ENCODE assay signal across 7 mouse cellular contexts in the genomic region with DNA sequence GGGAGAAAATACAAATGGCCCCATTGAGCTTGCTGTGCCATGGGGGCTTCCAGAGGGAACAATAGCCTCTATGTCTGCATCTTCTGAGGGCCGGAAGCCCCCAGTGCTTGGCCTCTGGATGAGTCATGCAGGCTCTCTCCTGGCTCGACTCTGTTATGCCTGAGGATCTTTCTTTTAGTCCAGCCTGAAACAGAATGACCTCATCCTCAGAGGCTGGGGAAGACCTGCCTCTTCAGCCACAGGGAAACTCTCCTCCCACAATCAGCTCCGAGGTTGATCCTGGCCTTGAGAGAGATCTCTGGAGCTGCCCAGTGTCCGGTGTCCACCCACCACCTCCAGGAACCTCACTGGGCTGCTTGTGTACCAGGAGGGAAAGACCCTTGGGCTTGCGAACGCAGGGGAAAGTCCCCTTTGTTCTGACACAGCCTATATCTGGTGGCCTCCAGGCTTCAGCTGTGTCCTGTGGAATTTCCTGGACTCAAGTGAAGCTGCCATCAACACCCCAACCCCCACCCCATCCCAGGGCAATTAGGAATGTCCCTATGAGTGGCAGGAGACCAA.
A peak's percentile ranks its signal among the peaks of the same experiment; 100 is the strongest.
DNase-seq lines count a peak whose midpoint lies in the region; ATAC-seq and TF ChIP-seq lines count a peak whose summit lies in the region.

No protein-coding gene starts in this region.

- peaks cover 13% of the 10 kb centered on the region; the same call in 1 of the 2 replicates for H3K4me1 ChIP-seq in heart, embryonic 11.5 days (ENCODE audit: control insufficient read depth, insufficient read depth, low read length)
- H3K4me1 ChIP-seq in midbrain, embryonic 15.5 days: no peaks in the 10 kb centered on the region

- peak overlapping the region; percentile 10; the same call in 1 of the 2 replicates for H3K9ac ChIP-seq in heart, embryonic 11.5 days (ENCODE audit: low read depth, low read length)
- no peak overlapping the region for H3K9ac ChIP-seq in midbrain, embryonic 15.5 days

- no peak for TF ChIP-seq CTCF in brain, embryonic 14.5 days (IDR thresholded peaks at IDR 0.05; ENCODE audit: borderline replicate concordance, extremely low read depth, insufficient read depth, insufficient read length)

- no peaks in the 10 kb centered on the region for H3K36me3 ChIP-seq in heart, embryonic 11.5 days (ENCODE audit: control insufficient read depth, insufficient read depth, low read length)
- no peaks in the 10 kb centered on the region for H3K36me3 ChIP-seq in midbrain, embryonic 15.5 days (replicated peaks)

- no peaks in the 10 kb centered on the region for H3K9me3 ChIP-seq in heart, embryonic 11.5 days (replicated peaks; ENCODE audit: control insufficient read depth, low read length)
- H3K9me3 ChIP-seq in midbrain, embryonic 15.5 days: no peaks in the 10 kb centered on the region

- peak; percentile 69 for ATAC-seq in heart, embryonic 11.5 days (replicated peaks; ENCODE audit: insufficient number of reproducible peaks, low FRiP score, low TSS enrichment)
- ATAC-seq in midbrain, embryonic 15.5 days (replicated peaks): peak; percentile 52; the same call in 1 of the 2 replicates
- no peak for ATAC-seq in activated CD4-positive, CD25-positive, alpha-beta regulatory T cell, adult 4 months

- DNase-seq in NIH3T3 (ENCODE audit: low read depth): peak; percentile 86
- peak; percentile 57 for DNase-seq in brain, embryonic 14.5 days (ENCODE audit: low read depth)
- peak; percentile 63 for DNase-seq in kidney, postnatal 14 days
- DNase-seq in frontal cortex, postnatal 25 days (ENCODE audit: low spot score in 2 of 2): no peak

- no peak for TF ChIP-seq POLR2A in brain, embryonic 14.5 days (IDR thresholded peaks at IDR 0.05; ENCODE audit: borderline replicate concordance, extremely low read depth, insufficient read depth, insufficient read length, poor library complexity, severe bottlenecking)

- no peak overlapping the region for H3K4me3 ChIP-seq in heart, embryonic 11.5 days (ENCODE audit: low read depth, low read length)
- H3K4me3 ChIP-seq in midbrain, embryonic 15.5 days: no peak overlapping the region

- no peak overlapping the region for H3K4me2 ChIP-seq in heart, embryonic 11.5 days
- no peak overlapping the region for H3K4me2 ChIP-seq in midbrain, embryonic 15.5 days

- no peaks in the 10 kb centered on the region for H3K27me3 ChIP-seq in heart, embryonic 11.5 days (ENCODE audit: control insufficient read depth, insufficient read depth, low read length)
- no peaks in the 10 kb centered on the region for H3K27me3 ChIP-seq in midbrain, embryonic 15.5 days (replicated peaks)

- WGBS in heart, embryonic 11.5 days (ENCODE audit: insufficient replicate concordance): 23% methylated on average over 6 of the region's 6 CpGs
- WGBS in midbrain, embryonic 15.5 days: 63% methylated on average over 6 of the region's 6 CpGs

- H3K27ac ChIP-seq in heart, embryonic 11.5 days (ENCODE audit: low read depth, low read length): peak overlapping the region; percentile 83
- no peak overlapping the region for H3K27ac ChIP-seq in midbrain, embryonic 15.5 days

Comparison
In these comparisons a context has a peak if more than half of its experiments do, and no peak if none do; other contexts are left out.
1. DNase-seq: peak in NIH3T3 (single experiment), brain, embryonic 14.5 days (single experiment) and kidney, postnatal 14 days (single experiment); none in frontal cortex, postnatal 25 days (0 of 2).